Mouse (Mus musculus): ENCODE data around the gene 3110082J24Rik.

Gene 3110082J24Rik

DNA sequence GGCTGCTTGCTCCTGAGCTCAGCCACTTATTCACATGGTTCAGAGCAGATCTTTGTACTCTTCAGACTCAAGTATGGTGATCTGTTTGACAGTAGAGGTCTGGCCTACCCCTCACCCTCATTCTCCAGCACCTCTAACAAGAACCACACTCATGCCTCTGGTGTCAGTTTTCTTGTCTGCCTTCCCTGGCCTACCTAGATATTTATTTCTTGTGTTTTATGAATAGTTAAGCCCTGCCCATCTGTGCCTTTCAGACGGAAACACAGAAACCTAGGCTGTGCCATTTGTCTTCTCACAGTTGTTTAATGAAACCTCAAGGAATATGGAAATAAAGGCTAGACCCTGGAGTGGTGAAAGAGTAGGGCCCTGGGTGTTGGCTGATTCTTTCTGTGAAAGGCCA, 12.1 kb upstream of the 3110082J24Rik start:
- DNase-seq (ENCODE audit: low spot score): no peak

- no peak for DNase-seq (ENCODE audit: low spot score)
Measured at GRCm38 (mm10) chr5:30115718-30116117, 9.8 kb upstream of the 3110082J24Rik start.

- no peak for DNase-seq (ENCODE audit: low spot score)
Measured at GRCm38 (mm10) chr5:30114761-30115140, 8.9 kb upstream of the 3110082J24Rik start.

DNA sequence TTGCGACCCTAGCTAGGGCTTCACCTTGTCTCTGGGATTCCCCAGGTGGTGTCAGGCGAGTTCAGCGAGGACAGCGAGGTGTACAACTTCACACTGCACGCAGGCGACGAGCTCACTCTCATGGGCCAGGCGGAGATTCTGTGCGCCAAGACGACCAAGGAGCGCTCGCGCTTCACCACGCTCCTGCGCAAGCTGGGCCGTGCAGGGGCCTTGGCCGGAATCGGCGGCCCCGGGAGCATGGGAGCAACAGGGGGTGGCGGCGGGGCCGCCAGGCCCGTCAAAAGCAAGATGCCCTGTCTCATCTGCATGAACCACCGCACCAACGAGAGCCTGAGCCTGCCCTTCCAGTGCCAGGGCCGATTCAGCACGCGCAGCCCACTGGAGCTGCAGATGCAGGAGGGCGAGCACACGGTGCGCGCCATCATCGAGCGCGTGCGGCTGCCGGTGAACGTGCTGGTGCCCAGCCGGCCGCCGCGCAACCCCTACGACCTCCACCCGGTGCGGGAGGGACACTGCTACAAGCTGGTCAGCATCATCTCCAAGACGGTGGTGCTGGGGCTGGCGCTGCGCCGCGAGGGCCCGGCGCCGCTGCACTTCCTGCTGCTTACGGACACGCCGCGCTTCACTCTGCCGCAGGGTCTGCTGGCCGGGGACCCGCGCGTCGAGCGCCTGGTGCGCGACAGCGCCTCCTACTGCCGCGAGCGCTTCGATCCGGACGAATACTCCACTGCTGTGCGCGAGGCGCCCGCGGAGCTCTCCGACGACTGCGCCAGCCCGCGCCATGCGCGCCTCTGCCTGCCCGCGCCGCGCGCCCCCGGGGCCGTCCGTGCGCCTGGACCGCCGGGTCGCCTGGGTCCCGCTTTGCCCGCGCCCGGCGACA, 8.2 kb upstream of the 3110082J24Rik start:
- DNase-seq (ENCODE audit: low spot score): peak; percentile 24

DNA sequence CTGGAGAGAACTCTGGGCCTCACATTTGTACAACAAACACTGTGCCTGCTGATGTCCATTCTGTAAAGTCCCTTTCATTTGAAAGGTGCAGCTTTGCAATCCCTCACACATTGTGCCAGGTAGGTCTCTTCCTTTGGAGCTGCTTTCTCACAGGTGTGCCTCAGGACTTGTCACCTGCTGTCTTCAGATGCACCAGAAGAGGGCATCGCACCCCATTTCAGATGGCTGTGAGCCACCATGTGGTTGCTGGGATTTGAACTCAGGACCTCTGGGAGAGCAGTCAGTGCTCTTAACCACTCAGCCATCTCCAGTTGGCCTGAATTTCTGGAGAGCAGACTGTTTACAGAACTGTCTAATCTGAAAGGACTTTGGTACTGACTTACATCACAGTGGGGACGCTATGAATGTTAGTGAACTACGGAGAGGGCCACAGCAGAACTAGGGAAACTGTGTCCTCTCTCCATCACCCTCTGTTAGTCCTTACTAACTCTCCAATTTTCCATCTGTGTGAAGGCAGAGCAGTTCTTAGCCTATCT, 6.7 kb upstream of the 3110082J24Rik start:
- DNase-seq (ENCODE audit: low spot score): no peak

GRCm38 (mm10) chr5:30111771-30112170, 5.9 kb upstream of the 3110082J24Rik start:
- no peak for DNase-seq (ENCODE audit: low spot score)

- no peak for DNase-seq (ENCODE audit: low spot score)
Measured at GRCm38 (mm10) chr5:30111126-30111525, 5.2 kb upstream of the 3110082J24Rik start.

GRCm38 (mm10) chr5:30110371-30111060, 4.6 kb upstream of the 3110082J24Rik start:
- no peak for DNase-seq (ENCODE audit: low spot score)

DNA sequence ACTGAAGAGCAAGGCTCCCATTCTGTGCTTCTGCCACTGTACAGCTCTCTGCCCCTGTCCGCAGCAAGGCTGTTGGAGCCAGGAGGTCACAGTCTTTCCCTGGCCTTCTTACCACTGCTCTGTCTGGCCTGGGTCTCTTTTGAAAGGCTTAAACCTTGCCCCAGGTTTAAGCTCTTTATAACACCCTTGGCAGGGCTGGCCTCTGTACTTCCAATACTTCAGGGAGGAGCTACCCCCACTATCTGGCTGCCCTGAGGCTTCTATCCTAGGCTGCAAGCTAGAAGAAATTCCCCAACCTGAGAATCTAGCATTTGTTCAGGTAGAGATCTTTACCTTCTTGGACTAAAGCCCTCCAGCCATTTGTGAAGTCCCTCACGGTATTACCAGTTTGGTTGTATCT, 4.0 kb upstream of the 3110082J24Rik start:
- DNase-seq (ENCODE audit: low spot score): no peak

GRCm38 (mm10) chr5:30108233-30108632, 2.3 kb upstream of the 3110082J24Rik start:
- DNase-seq (ENCODE audit: low spot score): no peak

DNA sequence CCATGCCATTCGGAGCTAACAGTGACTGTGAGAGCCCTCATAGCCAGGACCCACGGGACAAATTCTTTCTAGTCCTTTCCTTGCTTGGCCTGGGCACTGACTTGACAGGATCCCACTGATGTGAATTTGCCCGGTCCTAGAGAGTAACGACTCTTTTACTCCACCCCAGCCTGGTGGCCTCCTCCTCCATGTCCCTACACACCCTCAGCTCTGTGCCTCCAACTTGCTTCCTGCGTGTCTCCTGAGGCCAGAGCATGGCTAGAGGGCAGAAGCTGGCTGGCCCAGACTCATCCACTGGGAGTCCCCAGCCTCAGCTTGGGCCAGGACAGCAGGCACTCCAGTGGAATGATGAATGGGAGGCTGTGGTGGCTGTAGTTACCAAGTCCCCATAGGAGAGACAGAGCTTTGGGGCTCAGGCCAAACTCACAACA, 1.7 kb upstream of the 3110082J24Rik start:
- DNase-seq (ENCODE audit: low spot score): no peak

DNA sequence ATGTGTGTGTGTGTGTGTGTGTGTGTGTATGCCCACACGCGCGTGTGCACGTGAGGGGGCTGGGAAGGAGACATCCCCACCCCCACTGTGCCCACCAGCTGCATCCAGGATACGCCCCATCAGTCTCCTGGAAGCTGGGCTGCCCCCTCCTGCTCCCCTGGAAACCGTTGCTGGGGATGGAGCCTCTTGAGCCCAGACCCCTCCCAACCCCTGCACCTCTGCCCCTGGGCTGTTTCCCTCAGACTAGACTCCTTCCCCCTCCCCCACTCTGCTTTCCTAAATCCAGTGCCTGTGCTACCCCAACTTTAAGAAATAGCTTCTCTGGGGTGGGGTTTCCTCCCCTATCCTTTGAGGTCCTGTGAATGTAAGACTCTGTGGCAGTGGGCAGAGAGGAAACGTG, 1.3 kb upstream of the 3110082J24Rik start:
- no peak for DNase-seq (ENCODE audit: low spot score)

GRCm38 (mm10) chr5:30106756-30107155, 870 bp upstream of the 3110082J24Rik start:
- no peak for DNase-seq (ENCODE audit: low spot score)

- DNase-seq (ENCODE audit: low spot score): no peak
Measured at GRCm38 (mm10) chr5:30104841-30105667, 832 bp downstream of the 3110082J24Rik start, which contains the start of gene Garem2. Garem2 (plus strand) TSS chr5:30105161.

GRCm38 (mm10) chr5:30104339-30104738, 1.5 kb downstream of the 3110082J24Rik start:
- DNase-seq (ENCODE audit: low spot score): peak; percentile 18

DNA sequence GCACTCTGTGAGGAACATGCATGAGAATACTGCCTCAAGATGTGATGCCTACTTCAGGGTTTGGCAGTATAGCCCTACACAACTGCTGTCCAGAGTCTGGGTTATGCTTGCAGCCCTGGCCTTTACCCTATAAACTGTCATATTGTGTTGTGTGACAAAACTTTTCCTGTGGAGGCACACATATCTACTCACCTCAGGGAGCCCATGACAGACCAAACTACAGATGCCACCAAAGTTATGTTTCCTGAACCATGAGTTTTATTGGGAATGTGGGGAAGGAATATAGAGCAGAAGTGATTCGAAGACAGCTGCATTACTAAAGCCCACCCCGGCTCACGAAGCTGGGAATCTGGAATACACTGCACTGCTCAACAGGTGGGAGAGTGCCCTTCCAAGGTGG, 2.5 kb downstream of the 3110082J24Rik start:
- DNase-seq (ENCODE audit: low spot score): no peak

DNA sequence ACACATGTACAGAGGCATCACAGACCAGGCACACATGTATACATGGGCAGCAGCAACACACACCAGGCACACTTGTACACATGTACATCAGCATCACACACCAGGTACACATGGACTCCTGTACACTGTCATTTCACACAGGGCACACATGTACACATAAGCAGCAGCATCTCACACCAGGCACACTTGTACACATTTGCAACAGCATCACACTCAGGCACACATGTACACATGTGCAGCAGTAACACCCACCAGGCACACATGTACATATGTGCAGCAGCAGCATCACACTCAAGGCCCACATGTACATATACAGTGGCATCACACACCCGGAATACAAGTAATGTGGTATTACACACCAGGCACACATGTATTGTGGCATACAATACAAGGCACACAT, 7.6 kb downstream of the 3110082J24Rik start:
- DNase-seq (ENCODE audit: low spot score): no peak

DNA sequence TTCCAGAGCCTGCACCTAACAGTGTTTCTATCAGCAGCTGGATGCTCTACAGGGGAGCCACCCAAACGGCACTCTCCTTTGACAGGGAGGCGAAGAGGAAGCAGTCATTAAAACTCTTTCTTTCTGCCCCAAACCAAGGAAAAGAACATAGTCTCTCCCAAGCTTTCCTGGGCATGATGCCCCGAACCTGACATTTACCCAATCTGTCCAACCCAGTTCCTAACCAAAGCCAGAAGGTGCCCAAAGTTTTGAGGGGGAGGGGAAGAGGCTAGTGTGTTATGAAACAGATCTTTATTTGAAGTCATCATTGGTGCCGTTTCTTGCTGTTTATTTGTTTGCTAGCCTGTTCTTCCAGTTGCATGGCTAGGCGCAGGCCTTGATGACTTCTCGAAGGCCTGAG, 10.2 kb downstream of the 3110082J24Rik start:
- DNase-seq (ENCODE audit: low spot score): no peak

DNA sequence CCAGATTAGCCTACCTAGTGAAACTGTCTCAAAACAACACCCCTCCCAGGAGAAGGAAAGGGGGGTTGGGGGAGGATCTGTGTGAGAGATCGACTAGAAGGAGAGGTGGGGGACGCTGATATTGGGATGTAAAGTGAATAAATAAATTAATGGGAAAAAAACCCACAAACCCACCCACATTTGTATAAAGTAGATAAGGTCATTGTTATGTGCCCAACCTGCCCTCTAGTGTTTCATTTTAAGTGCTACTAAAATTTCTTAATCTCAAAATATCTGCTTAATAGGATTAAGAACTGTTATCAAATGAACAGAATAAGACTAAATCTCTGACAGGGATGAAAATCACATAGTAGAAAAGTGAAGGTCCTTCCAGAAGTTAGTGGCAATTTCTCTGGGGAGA, 11.5 kb downstream of the 3110082J24Rik start:
- no peak for DNase-seq (ENCODE audit: low spot score)

DNA sequence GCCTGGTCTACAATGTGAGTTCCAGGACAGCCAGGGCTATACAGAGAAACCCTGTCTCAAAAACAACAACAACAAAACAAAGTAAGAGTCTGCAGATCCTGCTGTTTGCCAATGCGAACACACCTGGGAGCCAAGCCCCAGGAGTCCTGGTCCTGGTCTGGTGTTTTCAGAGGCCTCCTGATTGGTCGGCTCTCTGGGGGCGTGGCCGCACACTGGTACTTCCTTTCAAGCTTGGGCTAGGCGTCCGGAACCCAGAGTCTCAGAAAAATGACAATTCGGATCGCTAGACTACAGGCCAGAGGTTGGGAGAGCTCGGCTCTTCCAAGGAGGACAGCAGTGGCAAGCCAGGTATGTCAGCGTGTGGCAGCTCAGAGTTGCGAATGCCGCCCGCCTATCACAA, 13.2 kb downstream of the 3110082J24Rik start:
- DNase-seq (ENCODE audit: low spot score): no peak

DNA sequence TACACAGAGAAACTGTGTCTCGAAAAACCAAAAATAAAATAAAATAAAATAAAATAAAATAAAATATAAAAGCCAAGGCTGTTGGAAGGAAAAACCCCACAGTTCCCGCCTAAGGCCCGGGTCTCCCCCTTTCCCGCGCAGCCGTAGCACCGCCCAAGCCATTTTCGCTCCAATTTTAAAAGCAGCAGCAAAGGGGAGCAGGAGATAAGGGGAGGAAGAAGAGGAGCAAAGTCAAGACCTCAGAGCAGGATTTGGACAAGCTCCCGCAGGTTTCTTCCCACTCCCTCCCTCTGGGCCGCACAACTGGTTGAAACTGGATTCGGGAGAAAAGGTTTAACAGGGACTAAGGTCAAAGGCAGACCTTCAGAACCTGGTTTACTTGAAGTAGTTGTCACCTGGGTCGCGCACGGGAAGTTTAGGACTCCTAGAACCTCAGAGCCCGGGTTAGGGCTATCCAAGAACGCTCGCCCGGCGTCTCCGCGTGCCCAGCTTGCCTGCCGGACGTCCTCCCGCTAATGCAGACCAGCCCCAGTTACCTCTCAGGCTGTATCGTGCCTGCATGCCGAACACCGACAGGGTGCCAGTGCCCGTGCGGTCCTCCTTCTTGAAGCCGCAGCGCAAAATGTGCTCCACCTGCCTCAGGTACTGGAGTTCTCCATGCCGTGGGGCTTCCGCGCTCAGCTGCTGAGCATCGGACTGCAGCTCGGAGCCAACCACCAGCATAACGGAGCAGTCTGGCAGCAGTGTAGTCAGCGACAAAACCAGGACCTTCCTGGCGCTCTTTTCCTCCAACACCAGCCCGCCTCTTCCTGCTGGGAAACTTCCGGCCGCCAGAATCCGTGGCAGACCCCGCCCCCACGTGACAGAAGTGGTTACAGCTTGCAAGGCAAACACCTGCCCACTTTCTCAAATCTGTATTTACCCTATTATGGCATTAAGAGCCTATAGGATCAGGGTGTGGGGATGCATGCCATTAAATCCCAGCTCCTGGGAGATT, 32.8 kb downstream of the 3110082J24Rik start, which contains the start of gene Tyms:
TSS of gene Tyms (minus strand) at position 793 of the 997 bp plus-strand sequence.
- DNase-seq (ENCODE audit: low spot score): peak; percentile 76

Data from lung, postnatal 25 days (tissue).